Mouse (Mus musculus) liver, embryonic 15.5 days (tissue): ENCODE results near the gene Bglap2. TPM values are rescaled to one million over a fixed set of nuclear protein-coding genes. Genes with fewer than 3 reads are reported as not detected.

Experiments used
- ATAC-seq: fragments of 200-750 bp; cut with Nextera tagmentation; 2 replicates; pipeline ENCODE4 v1.8.0; 2017; ENCODE audit warnings: moderate number of reproducible peaks, mild to moderate bottlenecking, moderate library complexity; ENCODE audit not compliant: insufficient read depth
- H3K27ac ChIP-seq: fragments of 300-500 bp; sonication (generic); replicated peaks from 2 replicates; pipeline ENCODE4 v1.5.1; 2015; ENCODE audit warnings: mild to moderate bottlenecking, inconsistent platforms
- H3K27me3 ChIP-seq: fragments of 300-500 bp; sonication (generic); 2 replicates; pipeline ENCODE4 v1.6.1; 2015; ENCODE audit warnings: mild to moderate bottlenecking, inconsistent platforms
- H3K36me3 ChIP-seq: fragments of 300-500 bp; sonication (generic); replicated peaks from 2 replicates; pipeline ENCODE4 v1.6.1; 2015; ENCODE audit warnings: moderate library complexity, mild to moderate bottlenecking, inconsistent platforms
- H3K4me1 ChIP-seq: fragments of 300-500 bp; sonication (generic); replicated peaks from 2 replicates; pipeline ENCODE4 v1.6.1; 2015; ENCODE audit warnings: inconsistent platforms
- H3K4me2 ChIP-seq: fragments of 300-500 bp; sonication (generic); 2 replicates; pipeline ENCODE4 v1.6.1; 2015; ENCODE audit warnings: moderate library complexity, mild to moderate bottlenecking, inconsistent platforms
- H3K4me3 ChIP-seq: fragments of 300-500 bp; sonication (generic); replicated peaks from 2 replicates; pipeline ENCODE4 v1.5.1; 2015; ENCODE audit warnings: mild to moderate bottlenecking, inconsistent platforms
- H3K9ac ChIP-seq: fragments of 300-500 bp; sonication (generic); 2 replicates; pipeline ENCODE4 v1.6.1; 2015; ENCODE audit warnings: moderate library complexity, mild to moderate bottlenecking, inconsistent platforms
- H3K9me3 ChIP-seq: fragments of 300-500 bp; sonication (generic); replicated peaks from 2 replicates; pipeline ENCODE4 v1.6.1; 2016; ENCODE audit warnings: inconsistent platforms
- WGBS: fragments of 180-500 bp; shearing (Covaris S2); methylation state at CpG from one replicate; pipeline ENCODE4 v1.1.7; 2015; ENCODE audit warnings: mixed read lengths; ENCODE audit not compliant: insufficient replicate concordance; 5-methylcytosine and 5-hydroxymethylcytosine counted together
- polyA plus RNA-seq: library from polyadenylated mRNA; unstranded; fragments of >200 nt; fragmentation: Nextera tagmentation; extraction: Ambion mirVana; gene quantifications from 2 replicates; pipeline ENCODE4 v1.2.1, GENCODE M21; 2015

Gene Bglap2
- polyA plus RNA-seq, 1 experiment from 2014 or later = not detected

- Histone ChIP-seq H3K4me2 (peak overlapping the region; percentile 84), H3K36me3 (peaks cover 22% of the 10 kb centered on the region), H3K9ac (peak overlapping the region; percentile 88), H3K27me3 (no peaks in the 10 kb centered on the region), H3K9me3 (no peaks in the 10 kb centered on the region), H3K4me3 (peak overlapping the region; percentile 73), H3K27ac (peak overlapping the region; percentile 96), H3K4me1 (peaks cover 76% of the 10 kb centered on the region)
- peak; percentile 35 for ATAC-seq
- WGBS = 25% methylated on average over 11 of the region's 11 CpGs
Observed at GRCm38 (mm10) chr3:88337367-88338020, 41.0 kb downstream of the Bglap2 start.

- no peaks in the 10 kb centered on the region for H3K27me3 ChIP-seq
- under 1% methylated on average over 65 of the region's 66 CpGs for WGBS
- peaks cover 72% of the 10 kb centered on the region for H3K4me1 ChIP-seq
Observed at GRCm38 (mm10) chr3:88336058-88337013, 42.2 kb downstream of the Bglap2 start, which contains the start of the genes Tmem79 and Smg5. Gene Tmem79 (minus strand): TSS chr3:88336148. Gene Smg5 (plus strand): TSS chr3:88336260.

GRCm38 (mm10) chr3:88335436-88336053 is 43.0 kb downstream of the Bglap2 start:
- H3K27ac ChIP-seq = peak overlapping the region; percentile 96
- H3K4me3 ChIP-seq = peak overlapping the region; percentile 73
- peaks cover 4% of the 10 kb centered on the region; the same call in 1 of the 2 replicates for H3K36me3 ChIP-seq
- H3K4me1 ChIP-seq = peaks cover 64% of the 10 kb centered on the region
- H3K9ac ChIP-seq = peak overlapping the region; percentile 88
- under 1% methylated on average over 27 of the region's 27 CpGs for WGBS
- peak; percentile 38 for ATAC-seq
- no peaks in the 10 kb centered on the region for H3K27me3 ChIP-seq
- no peaks in the 10 kb centered on the region for H3K9me3 ChIP-seq
- H3K4me2 ChIP-seq = peak overlapping the region; percentile 84

More at GRCm38 (mm10) chr3:88336058-88337013, 42.2 kb downstream of the Bglap2 start, which contains the start of the genes Tmem79 and Smg5:
- peak; percentile 88 for ATAC-seq
- Histone ChIP-seq H3K27ac (peak within 1 kb of the TSS; percentile 96), H3K36me3 (peaks cover 10% of the 10 kb centered on the region), H3K4me2 (peak within 1 kb of the TSS; percentile 84), H3K9me3 (no peaks in the 10 kb centered on the region), H3K9ac (peak within 1 kb of the TSS; percentile 88), H3K4me3 (peak within 1 kb of the TSS; percentile 73)

DNA sequence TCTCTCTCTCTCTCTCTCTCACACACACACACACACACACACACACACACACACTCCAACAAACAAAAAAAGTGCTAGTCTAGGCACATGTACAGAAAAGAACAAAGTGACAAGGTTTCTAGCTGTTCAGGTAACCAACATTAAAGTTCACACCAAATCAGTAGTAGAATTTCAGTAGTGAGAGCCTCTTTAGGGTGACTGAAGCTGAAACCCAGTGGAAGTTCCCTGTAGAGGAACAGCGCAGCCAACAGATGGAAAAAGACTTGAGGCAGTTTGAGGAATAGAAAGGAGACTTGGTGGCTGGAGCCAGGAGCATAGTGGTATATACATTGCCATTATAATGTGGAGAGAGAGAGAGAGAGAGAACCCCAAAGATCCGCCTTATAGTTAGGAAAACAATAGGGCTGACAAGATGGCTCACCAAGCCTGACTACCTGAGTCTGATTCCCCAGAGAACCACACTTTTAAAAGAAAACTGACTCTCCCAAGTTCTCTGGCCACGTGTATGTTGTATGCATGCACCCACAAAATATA is 43.5 kb downstream of the Bglap2 start:
- peak overlapping the region; percentile 96 for H3K27ac ChIP-seq
- ATAC-seq = no peak
- peak overlapping the region; percentile 84 for H3K4me2 ChIP-seq
- H3K27me3 ChIP-seq = no peaks in the 10 kb centered on the region
- peaks cover 62% of the 10 kb centered on the region for H3K4me1 ChIP-seq
- H3K36me3 ChIP-seq = 0 out of 2 replicates have a peak, but pooled peaks cover 3% of the 10 kb centered on the region
- peak overlapping the region; percentile 88 for H3K9ac ChIP-seq
- H3K4me3 ChIP-seq = peak overlapping the region; percentile 73
- H3K9me3 ChIP-seq = no peaks in the 10 kb centered on the region
- WGBS = 23% methylated on average over 3 of the region's 3 CpGs

DNA sequence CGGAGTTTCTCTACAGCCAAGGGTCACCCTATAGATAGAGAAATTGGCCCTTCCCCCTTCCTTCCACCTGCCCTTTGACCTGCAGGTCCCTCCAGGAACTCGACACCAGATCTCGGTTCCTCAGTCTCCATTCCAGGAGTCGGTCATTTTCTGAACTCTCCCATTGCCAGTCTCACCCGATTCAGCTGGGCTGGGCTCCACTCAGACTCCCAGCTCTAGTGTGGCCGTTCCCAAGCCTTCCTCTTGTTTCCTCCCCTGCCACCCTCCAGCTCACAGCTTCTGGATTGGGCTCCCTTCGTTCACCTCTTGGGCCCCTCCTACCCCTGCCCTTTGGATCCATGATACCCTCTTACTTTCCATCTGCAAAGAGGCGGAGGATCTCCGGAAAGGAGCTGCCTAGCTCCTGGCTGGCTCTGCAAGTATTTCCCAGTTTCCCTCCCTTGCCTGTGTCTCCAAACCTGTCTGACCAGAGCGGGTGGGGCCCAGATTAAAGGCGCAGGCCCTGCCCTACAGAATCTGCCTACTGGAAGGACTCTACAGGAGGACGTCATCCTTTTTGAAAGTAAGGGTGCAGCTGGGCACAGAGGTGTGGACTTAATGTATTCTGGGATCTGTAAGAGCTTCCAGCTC is 44.4 kb downstream of the Bglap2 start:
- ATAC-seq = no peak
- peak overlapping the region; percentile 88 for H3K9ac ChIP-seq
- H3K9me3 ChIP-seq = no peaks in the 10 kb centered on the region
- H3K36me3 ChIP-seq = no peaks in the 10 kb centered on the region; the same call in 1 of the 2 replicates
- H3K4me1 ChIP-seq = peaks cover 54% of the 10 kb centered on the region
- peak overlapping the region; percentile 84 for H3K4me2 ChIP-seq
- H3K4me3 ChIP-seq = peak overlapping the region; percentile 73
- H3K27ac ChIP-seq = peak overlapping the region; percentile 96
- WGBS = 62% methylated on average over 12 of the region's 12 CpGs
- no peaks in the 10 kb centered on the region for H3K27me3 ChIP-seq

- Histone ChIP-seq H3K27ac (no peak overlapping the region), H3K36me3 (peaks cover 12% of the 10 kb centered on the region), H3K9me3 (no peaks in the 10 kb centered on the region), H3K4me1 (peaks cover 32% of the 10 kb centered on the region), H3K4me2 (no peak overlapping the region), H3K27me3 (no peaks in the 10 kb centered on the region), H3K9ac (no peak overlapping the region), H3K4me3 (no peak overlapping the region)
- no peak for ATAC-seq
- WGBS = 5% methylated on average over 2 of the region's 2 CpGs
Observed at GRCm38 (mm10) chr3:88331282-88331681, 47.2 kb downstream of the Bglap2 start.

DNA sequence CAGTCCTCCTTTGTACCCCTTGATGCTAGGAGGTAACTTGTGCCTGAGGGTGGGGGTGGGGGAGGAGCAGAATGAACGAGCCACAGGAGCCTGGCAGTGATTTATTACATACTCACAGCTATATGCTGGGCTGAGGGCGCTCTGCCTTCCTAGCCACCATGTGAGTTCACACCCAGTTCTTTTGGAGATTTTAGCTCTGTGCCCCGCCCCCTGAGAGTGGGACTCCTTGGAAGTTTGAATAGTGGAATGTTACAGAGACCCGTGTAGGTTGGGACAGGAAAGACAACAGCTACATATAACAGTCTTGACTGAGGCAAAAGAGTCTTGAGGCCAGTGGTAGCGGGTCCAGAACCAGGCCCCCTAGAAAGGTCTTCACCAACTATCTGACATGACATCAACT is 49.5 kb downstream of the Bglap2 start:
- ATAC-seq = no peak
- H3K27me3 ChIP-seq = no peaks in the 10 kb centered on the region
- H3K4me1 ChIP-seq = peaks cover 32% of the 10 kb centered on the region
- H3K9ac ChIP-seq = no peak overlapping the region
- 56% methylated on average over 5 of the region's 5 CpGs for WGBS
- H3K27ac ChIP-seq = no peak overlapping the region
- no peaks in the 10 kb centered on the region for H3K9me3 ChIP-seq
- H3K4me3 ChIP-seq = no peak overlapping the region
- H3K36me3 ChIP-seq = peaks cover 12% of the 10 kb centered on the region
- H3K4me2 ChIP-seq = no peak overlapping the region

Other genes starting within 250 kb of the Bglap2 start
- 6.8 and 7.1 TPM in 2 replicates for gene Mef2d, start 236.3 kb downstream of the Bglap2 start, polyA plus RNA-seq
- gene Rhbg, start 124.0 kb downstream of the Bglap2 start, polyA plus RNA-seq = 7.6 and 7.7 TPM in 2 replicates
- 0.35 and 1.3 TPM in 2 replicates for gene Gm38392, start 91.5 kb downstream of the Bglap2 start, polyA plus RNA-seq
- 3.6 and 4.8 TPM in 2 replicates for gene Tsacc, start 81.7 kb downstream of the Bglap2 start, polyA plus RNA-seq
- 243 and 252 TPM in 2 replicates for gene Cct3, start 81.6 kb downstream of the Bglap2 start, polyA plus RNA-seq
- 92.0 and 99.4 TPM in 2 replicates for gene Glmp, start 53.7 kb downstream of the Bglap2 start, polyA plus RNA-seq
- gene Tmem79, start 42.6 kb downstream of the Bglap2 start, polyA plus RNA-seq = 1.3 and 1.4 TPM in 2 replicates
- 31.8 and 38.3 TPM in 2 replicates for gene Smg5, start 42.4 kb downstream of the Bglap2 start, polyA plus RNA-seq
- 5.4 and 6.2 TPM in 2 replicates for gene Paqr6, start 14.1 kb downstream of the Bglap2 start, polyA plus RNA-seq
- gene Bglap3, start 6.0 kb downstream of the Bglap2 start, polyA plus RNA-seq = 0.28 and 0.71 TPM in 2 replicates
- not detected in 2 replicates for gene Bglap, start 5.8 kb upstream of the Bglap2 start, polyA plus RNA-seq
- 77.7 and 83.2 TPM in 2 replicates for gene Pmf1, start 31.6 kb upstream of the Bglap2 start, polyA plus RNA-seq
- 10.6 and 12.7 TPM in 2 replicates for gene Slc25a44, start 46.4 kb upstream of the Bglap2 start, polyA plus RNA-seq
- gene Sema4a, start 82.5 kb upstream of the Bglap2 start, polyA plus RNA-seq = 25.0 and 26.2 TPM in 2 replicates
- gene Lmna, start 131.3 kb upstream of the Bglap2 start, polyA plus RNA-seq = 133 and 142 TPM in 2 replicates
- gene Mex3a, start 153.7 kb upstream of the Bglap2 start, polyA plus RNA-seq = 0.60 and 0.67 TPM in 2 replicates
- gene Rab25, start 169.6 kb upstream of the Bglap2 start, polyA plus RNA-seq = 0.53 TPM in 1 of 2 replicates, not detected in the other
- gene Lamtor2, start 174.4 kb upstream of the Bglap2 start, polyA plus RNA-seq = 104 and 112 TPM in 2 replicates
- 19.8 and 20.4 TPM in 2 replicates for gene Ubqln4, start 175.1 kb upstream of the Bglap2 start, polyA plus RNA-seq
- 190 and 206 TPM in 2 replicates for gene Ssr2, start 197.2 kb upstream of the Bglap2 start, polyA plus RNA-seq
- gene Arhgef2, start 227.3 kb upstream of the Bglap2 start, polyA plus RNA-seq = 14.4 and 15.0 TPM in 2 replicates